Mouse (Mus musculus) forebrain, embryonic 11.5 days (tissue): Measurements from ENCODE around the gene C2. TPM values are rescaled to one million over a fixed set of nuclear protein-coding genes. Genes with fewer than 3 reads are reported as not detected.
A peak's percentile ranks its signal among the peaks of the same experiment; 100 is the strongest.

ENCODE experiments used
- ATAC-seq: fragments of 200-750 bp; cut with Nextera tagmentation; replicated peaks from 2 replicates; pipeline ENCODE4 v1.8.0; 2017; ENCODE audit warnings: moderate TSS enrichment; ENCODE audit not compliant: low FRiP score
- DNase-seq: peaks from one replicate; pipeline ENCODE4 v3.0.0-alpha.2; 2017; ENCODE audit warnings: low spot score
- H3K27ac ChIP-seq: fragments of 300-500 bp; sonication (generic); 2 replicates; pipeline ENCODE4 v1.5.1; 2014; ENCODE audit warnings: low read depth, low read length
- H3K27me3 ChIP-seq: fragments of 300-500 bp; sonication (generic); 2 replicates; pipeline ENCODE4 v1.6.1; 2014; ENCODE audit warnings: mild to moderate bottlenecking, low read length, mixed read lengths; ENCODE audit not compliant: control insufficient read depth, insufficient read depth
- H3K36me3 ChIP-seq: fragments of 300-500 bp; sonication (generic); 2 replicates; pipeline ENCODE4 v1.6.1; 2014; ENCODE audit warnings: mild to moderate bottlenecking, low read length, moderate library complexity, mixed read lengths; ENCODE audit not compliant: control insufficient read depth, insufficient read depth
- H3K4me1 ChIP-seq: fragments of 300-500 bp; sonication (generic); replicated peaks from 2 replicates; pipeline ENCODE4 v1.6.1; 2014; ENCODE audit warnings: low read length, mixed read lengths; ENCODE audit not compliant: control insufficient read depth, insufficient read depth
- H3K4me2 ChIP-seq: fragments of 300-500 bp; sonication (generic); 2 replicates; pipeline ENCODE4 v1.6.1; 2014; ENCODE audit warnings: low read depth, mild to moderate bottlenecking, low read length, moderate library complexity, mixed read lengths; ENCODE audit not compliant: severe bottlenecking
- H3K4me3 ChIP-seq: fragments of 300-500 bp; sonication (generic); 2 replicates; pipeline ENCODE4 v1.5.1; 2014; ENCODE audit warnings: low read depth, low read length
- H3K9ac ChIP-seq: fragments of 300-500 bp; sonication (generic); 2 replicates; pipeline ENCODE4 v1.6.1; 2014; ENCODE audit warnings: low read length
- H3K9me3 ChIP-seq: fragments of 300-500 bp; sonication (generic); 2 replicates; pipeline ENCODE4 v1.6.1; 2016; ENCODE audit warnings: low read length, mixed read lengths; ENCODE audit not compliant: control insufficient read depth
- WGBS: fragments of 180-500 bp; shearing (Covaris S2); extraction: QIAGEN DNeasy Blood & Tissue Kit; methylation state at CpG from one replicate; pipeline ENCODE4 v1.1.7; 2014; 5-methylcytosine and 5-hydroxymethylcytosine counted together
- polyA plus RNA-seq: library from polyadenylated mRNA; unstranded; fragments of >200 nt; fragmentation: Nextera tagmentation; extraction: Ambion mirVana; gene quantifications from 2 replicates; pipeline ENCODE4 v1.2.1, GENCODE M21; 2014

C2 gene
- polyA plus RNA-seq, 1 experiment from 2014 or later = 1.1 TPM

- no peak overlapping the region for H3K27ac ChIP-seq
- no peak overlapping the region for H3K9ac ChIP-seq
- DNase-seq = no peak
- H3K4me1 ChIP-seq = peaks cover 8% of the 10 kb centered on the region; the same call in 1 of the 2 replicates
- no peak for ATAC-seq
- H3K9me3 ChIP-seq = no peaks in the 10 kb centered on the region
- no peak overlapping the region for H3K4me2 ChIP-seq
- WGBS = 43% methylated on average over 3 of the region's 3 CpGs
- H3K4me3 ChIP-seq = no peak overlapping the region
- no peaks in the 10 kb centered on the region for H3K27me3 ChIP-seq
- H3K36me3 ChIP-seq = peaks cover 19% of the 10 kb centered on the region
Observed at GRCm38 (mm10) chr17:34855825-34856224, 42.2 kb downstream of the C2 start.

DNA sequence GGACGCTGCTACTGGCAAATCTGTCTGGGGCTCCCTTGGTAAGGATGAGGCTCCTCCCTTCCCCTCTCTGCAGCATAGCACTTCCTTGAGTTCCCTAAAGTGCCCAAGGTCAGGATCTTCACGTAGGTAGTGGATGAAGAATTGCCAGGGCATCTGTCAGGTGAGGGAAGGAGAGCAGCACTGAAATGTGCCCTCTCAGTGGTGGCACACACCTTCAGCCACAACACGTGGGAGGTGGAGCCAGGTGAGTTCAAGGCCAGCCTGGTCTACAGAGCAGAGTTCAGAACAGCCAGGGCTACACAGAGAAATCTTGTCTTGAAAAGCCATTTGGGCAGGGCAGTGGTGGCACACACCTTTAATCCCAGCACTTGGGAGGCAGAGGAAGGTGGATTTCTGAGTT lies 43.3 kb downstream of the C2 start:
- Histone ChIP-seq H3K4me3 (no peak overlapping the region), H3K27me3 (no peaks in the 10 kb centered on the region), H3K4me2 (no peak overlapping the region), H3K4me1 (peaks cover 9% of the 10 kb centered on the region; the same call in 1 of the 2 replicates), H3K9me3 (no peaks in the 10 kb centered on the region), H3K27ac (no peak overlapping the region), H3K9ac (no peak overlapping the region), H3K36me3 (peaks cover 19% of the 10 kb centered on the region)
- ATAC-seq (no peak), DNase-seq (no peak)
- WGBS = 86% methylated on average over 3 of the region's 3 CpGs

DNA sequence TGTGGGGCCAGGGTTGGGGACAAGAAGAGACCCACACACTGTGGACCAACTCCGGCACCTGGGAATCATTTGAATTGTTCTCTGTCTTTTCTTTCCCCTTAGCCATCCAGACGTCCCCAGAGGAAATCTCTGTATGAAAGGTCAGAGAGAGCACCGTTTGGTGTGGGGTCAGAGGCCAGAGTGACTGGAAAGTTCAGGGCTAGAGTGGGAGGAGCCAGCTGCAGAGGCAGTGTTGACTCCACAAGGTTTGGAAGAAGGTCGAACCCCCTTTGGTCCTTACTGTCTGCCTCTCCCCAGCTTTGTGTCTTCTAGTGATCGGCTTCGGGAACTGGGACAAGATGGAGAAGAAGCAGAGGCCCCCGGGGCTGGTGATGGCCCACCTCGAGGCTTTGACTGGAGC lies 44.6 kb downstream of the C2 start:
- DNase-seq = no peak

DNA sequence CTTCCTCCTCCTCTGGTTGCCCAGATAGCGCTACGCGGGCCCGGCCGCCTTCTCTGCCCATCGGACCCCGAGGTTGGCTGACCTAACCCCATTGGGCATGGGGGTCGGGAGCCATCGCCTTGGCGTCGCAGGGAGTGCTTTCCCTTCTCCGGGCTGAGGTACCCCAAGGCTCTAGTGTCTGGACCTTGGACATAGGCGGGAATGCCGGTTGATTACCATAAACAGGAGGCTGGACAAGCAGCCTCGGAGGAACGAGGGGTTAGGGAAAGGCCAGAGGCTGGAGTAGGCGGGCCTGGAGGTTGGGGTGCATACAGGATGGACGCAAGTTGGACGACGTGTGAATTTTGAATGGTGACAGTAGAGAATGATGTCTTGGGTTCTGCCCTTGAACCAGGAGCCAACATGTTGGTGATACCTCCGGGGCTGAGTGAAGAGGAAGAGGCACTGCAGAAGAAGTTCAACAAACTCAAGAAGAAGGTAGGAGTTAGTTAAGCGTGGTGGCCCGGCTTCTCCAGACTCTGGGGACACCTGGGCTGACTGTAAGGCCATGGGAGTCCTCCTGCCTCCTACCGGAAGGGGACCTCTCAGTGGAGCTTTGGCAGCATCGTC lies 47.4 kb downstream of the C2 start:
- Histone ChIP-seq H3K9ac (peak overlapping the region; percentile 80), H3K27ac (no peak overlapping the region), H3K4me1 (peaks cover 10% of the 10 kb centered on the region), H3K9me3 (no peaks in the 10 kb centered on the region), H3K4me3 (peak overlapping the region; percentile 63), H3K4me2 (peak overlapping the region; percentile 90), H3K27me3 (no peaks in the 10 kb centered on the region), H3K36me3 (peaks cover 17% of the 10 kb centered on the region)
- no peak for DNase-seq
- WGBS = 2% methylated on average over 25 of the region's 25 CpGs
- ATAC-seq = no peak

More for the DNA sequence above, 44.6 kb downstream of the C2 start:
- Histone ChIP-seq H3K27ac (no peak overlapping the region), H3K4me1 (peaks cover 10% of the 10 kb centered on the region), H3K27me3 (no peaks in the 10 kb centered on the region), H3K36me3 (peaks cover 19% of the 10 kb centered on the region), H3K4me2 (no peak overlapping the region), H3K4me3 (no peak overlapping the region), H3K9me3 (no peaks in the 10 kb centered on the region), H3K9ac (no peak overlapping the region)
- ATAC-seq = no peak
- WGBS = 78% methylated on average over 8 of the region's 8 CpGs

DNA sequence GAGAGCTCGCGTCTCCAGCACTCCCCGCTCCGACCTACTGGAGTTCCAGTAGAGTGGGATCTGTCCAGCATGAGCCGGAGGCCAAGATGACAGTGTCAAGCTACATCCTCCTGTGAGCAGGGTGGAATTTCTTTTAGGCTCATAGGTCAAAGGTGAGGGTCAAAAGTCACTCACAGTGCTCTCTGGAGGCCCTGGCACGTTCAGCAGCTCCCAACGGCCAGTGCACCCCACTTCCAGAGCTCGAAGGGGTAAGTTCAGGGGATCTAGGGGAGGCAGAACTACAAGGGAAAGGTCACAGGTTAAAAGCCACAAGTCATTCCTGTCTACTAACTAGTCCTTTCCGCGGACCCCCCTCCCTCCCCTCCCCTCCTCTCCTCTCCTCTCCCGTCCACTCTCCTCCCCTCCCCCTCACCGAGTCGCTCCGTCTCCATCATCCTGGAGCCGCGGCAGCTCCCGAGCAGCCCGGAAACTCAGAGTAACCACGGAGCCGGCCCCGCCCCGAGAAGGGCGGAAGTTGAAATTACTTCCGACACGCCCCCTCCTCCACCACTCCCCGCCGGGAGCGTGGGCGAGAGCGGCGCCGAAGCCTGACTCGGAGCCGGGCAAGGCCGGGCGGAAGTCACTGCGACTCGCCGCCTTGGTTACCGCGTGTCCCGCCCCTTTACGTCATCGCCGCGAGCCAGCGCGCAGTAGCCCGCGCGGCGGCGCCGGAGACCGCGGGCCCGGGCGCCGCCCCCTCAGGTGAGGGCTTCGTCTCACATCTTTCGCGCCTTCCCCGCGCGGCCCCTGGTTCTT lies 48.1 kb downstream of the C2 start, which contains the start of the genes Skiv2l and Nelfe:
Skiv2l (minus strand) TSS at position 489 of the 795 bp plus-strand sequence.
Nelfe (plus strand) TSS at position 670 of the 795 bp plus-strand sequence.
- Histone ChIP-seq H3K27ac (no peak within 1 kb of the TSS), H3K36me3 (peaks cover 17% of the 10 kb centered on the region)
- WGBS = under 1% methylated on average over 58 of the region's 65 CpGs

GRCm38 (mm10) chr17:34847615-34848014 lies 50.5 kb downstream of the C2 start:
- H3K4me3 ChIP-seq = no peak overlapping the region
- DNase-seq = no peak

More for the DNA sequence above, 48.1 kb downstream of the C2 start, which contains the start of the genes Skiv2l and Nelfe:
- H3K4me2 ChIP-seq = peak within 1 kb of the TSS; percentile 90
- DNase-seq (peak; percentile 99), ATAC-seq (peak; percentile 97)
- no peaks in the 10 kb centered on the region for H3K9me3 ChIP-seq
- H3K27me3 ChIP-seq = no peaks in the 10 kb centered on the region
- H3K4me1 ChIP-seq = peaks cover 10% of the 10 kb centered on the region
- H3K4me3 ChIP-seq = peak within 1 kb of the TSS; percentile 63
- H3K9ac ChIP-seq = peak within 1 kb of the TSS; percentile 80

GRCm38 (mm10) chr17:34847192-34847591 lies 50.9 kb downstream of the C2 start:
- Histone ChIP-seq H3K36me3 (peaks cover 2% of the 10 kb centered on the region), H3K9ac (no peak overlapping the region), H3K9me3 (no peaks in the 10 kb centered on the region), H3K4me3 (no peak overlapping the region), H3K4me2 (no peak overlapping the region), H3K27ac (no peak overlapping the region), H3K27me3 (no peaks in the 10 kb centered on the region), H3K4me1 (peaks cover 10% of the 10 kb centered on the region)
- WGBS = 89% methylated on average over 6 of the region's 6 CpGs
- ATAC-seq (no peak), DNase-seq (no peak)

More at GRCm38 (mm10) chr17:34847615-34848014, 50.5 kb downstream of the C2 start:
- no peak for ATAC-seq
- peaks cover 6% of the 10 kb centered on the region for H3K36me3 ChIP-seq
- H3K27me3 ChIP-seq = no peaks in the 10 kb centered on the region
- no peak overlapping the region for H3K9ac ChIP-seq
- H3K27ac ChIP-seq = no peak overlapping the region
- H3K9me3 ChIP-seq = no peaks in the 10 kb centered on the region
- no peak overlapping the region for H3K4me2 ChIP-seq
- 93% methylated on average over 7 of the region's 7 CpGs for WGBS
- peaks cover 10% of the 10 kb centered on the region for H3K4me1 ChIP-seq

- DNase-seq (no peak), ATAC-seq (no peak)
- Histone ChIP-seq H3K4me2 (no peak overlapping the region), H3K27ac (no peak overlapping the region), H3K4me3 (no peak overlapping the region), H3K9ac (no peak overlapping the region), H3K9me3 (no peaks in the 10 kb centered on the region), H3K36me3 (peaks cover 8% of the 10 kb centered on the region), H3K27me3 (no peaks in the 10 kb centered on the region), H3K4me1 (peaks cover 2% of the 10 kb centered on the region; the same call in 1 of the 2 replicates)
- 92% methylated on average over 13 of the region's 13 CpGs for WGBS
Observed at GRCm38 (mm10) chr17:34844884-34845283, 53.2 kb downstream of the C2 start.
